Mouse (Mus musculus): Measurements from ENCODE around the gene Retsat. TPM values are rescaled to one million over a fixed set of nuclear protein-coding genes. Genes with fewer than 3 reads are reported as not detected.

Retsat gene
- 13.2 and 14.6 TPM in 2 replicates for polyA plus RNA-seq (2015; fragmentation: Nextera tagmentation; extraction: Ambion mirVana)

- Histone ChIP-seq H3K27me3 (no peaks in the 10 kb centered on the region), H3K4me3 (replicated peaks) (peak within 1 kb of the TSS; percentile 67), H3K4me2 (peak within 1 kb of the TSS; percentile 84), H3K27ac (peak within 1 kb of the TSS; percentile 63), H3K4me1 (replicated peaks) (peaks cover 27% of the 10 kb centered on the region), H3K36me3 (no peaks in the 10 kb centered on the region), H3K9me3 (replicated peaks) (no peaks in the 10 kb centered on the region), H3K9ac (peak within 1 kb of the TSS; percentile 75)
- WGBS (ENCODE audit: insufficient replicate concordance): under 1% methylated on average over 38 of the region's 38 CpGs
- ATAC-seq (ENCODE audit: low read depth) (peak; percentile 83), DNase-seq (peak; percentile 85)
These were observed at the start of gene Retsat, which contains the start of gene Elmod3 for GRCm38 (mm10) chr6:72597956-72598753. TSS of gene Retsat (plus strand) at chr6:72598475. TSS of gene Elmod3 (minus strand) at chr6:72598413.

- H3K27ac ChIP-seq: no peak overlapping the region
- 0 out of 2 replicates have a peak, but pooled peaks cover 2% of the 10 kb centered on the region for H3K9me3 ChIP-seq (replicated peaks)
- 0 out of 2 replicates have a peak, but pooled peaks cover 6% of the 10 kb centered on the region for H3K27me3 ChIP-seq
- H3K36me3 ChIP-seq: 0 out of 2 replicates have a peak, but pooled peaks cover 3% of the 10 kb centered on the region
- 26% methylated on average over 9 of the region's 9 CpGs for WGBS (ENCODE audit: insufficient replicate concordance)
- peak overlapping the region; percentile 14; the same call in 1 of the 2 replicates for H3K4me3 ChIP-seq (replicated peaks)
- DNase-seq: peak; percentile 39
- H3K9ac ChIP-seq: peak overlapping the region; percentile 46
- H3K4me2 ChIP-seq: peak overlapping the region; percentile 55
- H3K4me1 ChIP-seq (replicated peaks): peaks cover 66% of the 10 kb centered on the region
- peak; percentile 70 for ATAC-seq (ENCODE audit: low read depth)
These were observed 49.2 kb upstream of the Retsat start for GRCm38 (mm10) chr6:72549041-72549580.

- peaks cover 58% of the 10 kb centered on the region for H3K4me1 ChIP-seq (replicated peaks)
- H3K4me3 ChIP-seq (replicated peaks): no peak overlapping the region
- no peak for DNase-seq
- ATAC-seq (ENCODE audit: low read depth): no peak
- 0 out of 2 replicates have a peak, but pooled peaks cover 3% of the 10 kb centered on the region for H3K36me3 ChIP-seq
- H3K9me3 ChIP-seq (replicated peaks): 0 out of 2 replicates have a peak, but pooled peaks cover 2% of the 10 kb centered on the region
- peak overlapping the region; percentile 55 for H3K4me2 ChIP-seq
- 0 out of 2 replicates have a peak, but pooled peaks cover 6% of the 10 kb centered on the region for H3K27me3 ChIP-seq
- peak overlapping the region; percentile 46; the same call in 1 of the 2 replicates for H3K9ac ChIP-seq
- WGBS (ENCODE audit: insufficient replicate concordance): 43% methylated on average over 6 of the region's 6 CpGs
- H3K27ac ChIP-seq: no peak overlapping the region
These were observed 48.2 kb upstream of the Retsat start for GRCm38 (mm10) chr6:72550025-72550424.

GRCm38 (mm10) chr6:72550503-72551100 lies 47.7 kb upstream of the Retsat start:
- H3K4me3 ChIP-seq (replicated peaks): no peak overlapping the region
- no peak for DNase-seq

GRCm38 (mm10) chr6:72552171-72553078 lies 45.9 kb upstream of the Retsat start:
- 0 out of 2 replicates have a peak, but pooled peaks cover 6% of the 10 kb centered on the region for H3K27me3 ChIP-seq
- peaks cover 55% of the 10 kb centered on the region for H3K4me1 ChIP-seq (replicated peaks)
- peak overlapping the region; percentile 75 for H3K4me2 ChIP-seq
- DNase-seq: peak; percentile 34
- H3K4me3 ChIP-seq (replicated peaks): peak overlapping the region; percentile 53
- peak; percentile 76 for ATAC-seq (ENCODE audit: low read depth)
- no peaks in the 10 kb centered on the region for H3K36me3 ChIP-seq
- peak overlapping the region; percentile 64 for H3K9ac ChIP-seq
- H3K27ac ChIP-seq: peak overlapping the region; percentile 65
- no peaks in the 10 kb centered on the region for H3K9me3 ChIP-seq (replicated peaks)
- WGBS (ENCODE audit: insufficient replicate concordance): 14% methylated on average over 27 of the region's 27 CpGs

More at GRCm38 (mm10) chr6:72550503-72551100, 47.7 kb upstream of the Retsat start:
- Histone ChIP-seq H3K36me3 (0 out of 2 replicates have a peak, but pooled peaks cover 3% of the 10 kb centered on the region), H3K9ac (no peak overlapping the region), H3K4me2 (peak overlapping the region; percentile 55; the same call in 1 of the 2 replicates), H3K9me3 (replicated peaks) (0 out of 2 replicates have a peak, but pooled peaks cover 2% of the 10 kb centered on the region), H3K4me1 (replicated peaks) (peaks cover 55% of the 10 kb centered on the region), H3K27me3 (0 out of 2 replicates have a peak, but pooled peaks cover 6% of the 10 kb centered on the region), H3K27ac (no peak overlapping the region)
- WGBS (ENCODE audit: insufficient replicate concordance): 46% methylated on average over 10 of the region's 10 CpGs
- ATAC-seq (ENCODE audit: low read depth): no peak

GRCm38 (mm10) chr6:72553079-72553412 lies 45.2 kb upstream of the Retsat start:
- Histone ChIP-seq H3K9ac (peak overlapping the region; percentile 64), H3K27ac (peak overlapping the region; percentile 65), H3K9me3 (replicated peaks) (no peaks in the 10 kb centered on the region), H3K27me3 (0 out of 2 replicates have a peak, but pooled peaks cover 6% of the 10 kb centered on the region), H3K4me2 (peak overlapping the region; percentile 75), H3K4me1 (replicated peaks) (peaks cover 53% of the 10 kb centered on the region), H3K36me3 (no peaks in the 10 kb centered on the region), H3K4me3 (replicated peaks) (peak overlapping the region; percentile 53)
- no peak for DNase-seq
- 21% methylated on average over 8 of the region's 8 CpGs for whole genome bisulfite sequencing (ENCODE audit: insufficient replicate concordance)
- ATAC-seq (ENCODE audit: low read depth): peak; percentile 8; the same call in 1 of the 2 replicates

- Histone ChIP-seq H3K4me3 (replicated peaks) (no peak overlapping the region), H3K9me3 (replicated peaks) (no peaks in the 10 kb centered on the region), H3K27me3 (no peaks in the 10 kb centered on the region), H3K9ac (no peak overlapping the region), H3K4me1 (replicated peaks) (0 out of 2 replicates have a peak, but pooled peaks cover 3% of the 10 kb centered on the region), H3K4me2 (no peak overlapping the region), H3K36me3 (no peaks in the 10 kb centered on the region), H3K27ac (no peak overlapping the region)
- ATAC-seq (ENCODE audit: low read depth) (no peak), DNase-seq (no peak)
- WGBS (ENCODE audit: insufficient replicate concordance): 76% methylated on average over 8 of the region's 8 CpGs
These were observed 37.5 kb upstream of the Retsat start for GRCm38 (mm10) chr6:72560801-72561200.

GRCm38 (mm10) chr6:72562486-72562885 lies 35.8 kb upstream of the Retsat start:
- H3K27ac ChIP-seq: no peak overlapping the region
- no peak overlapping the region for H3K4me3 ChIP-seq (replicated peaks)
- no peak overlapping the region for H3K4me2 ChIP-seq
- H3K36me3 ChIP-seq: no peaks in the 10 kb centered on the region
- H3K4me1 ChIP-seq (replicated peaks): 0 out of 2 replicates have a peak, but pooled peaks cover 4% of the 10 kb centered on the region
- no peaks in the 10 kb centered on the region for H3K9me3 ChIP-seq (replicated peaks)
- 64% methylated on average over 6 of the region's 6 CpGs for whole genome bisulfite sequencing (ENCODE audit: insufficient replicate concordance)
- no peak overlapping the region for H3K9ac ChIP-seq
- no peak for ATAC-seq (ENCODE audit: low read depth)
- no peaks in the 10 kb centered on the region for H3K27me3 ChIP-seq
- DNase-seq: no peak

- Histone ChIP-seq H3K4me3 (replicated peaks) (no peak overlapping the region), H3K9me3 (replicated peaks) (no peaks in the 10 kb centered on the region), H3K27me3 (no peaks in the 10 kb centered on the region), H3K4me1 (replicated peaks) (0 out of 2 replicates have a peak, but pooled peaks cover 4% of the 10 kb centered on the region), H3K27ac (no peak overlapping the region), H3K36me3 (no peaks in the 10 kb centered on the region), H3K4me2 (no peak overlapping the region), H3K9ac (no peak overlapping the region)
- 77% methylated on average over 5 of the region's 5 CpGs for WGBS (ENCODE audit: insufficient replicate concordance)
- ATAC-seq (ENCODE audit: low read depth) (no peak), DNase-seq (no peak)
These were observed 35.4 kb upstream of the Retsat start for GRCm38 (mm10) chr6:72562894-72563293.

GRCm38 (mm10) chr6:72565506-72565905 lies 32.8 kb upstream of the Retsat start:
- Histone ChIP-seq H3K9ac (no peak overlapping the region), H3K4me3 (replicated peaks) (no peak overlapping the region), H3K4me1 (replicated peaks) (0 out of 2 replicates have a peak, but pooled peaks cover 4% of the 10 kb centered on the region), H3K9me3 (replicated peaks) (no peaks in the 10 kb centered on the region), H3K27ac (no peak overlapping the region), H3K36me3 (0 out of 2 replicates have a peak, but pooled peaks cover 8% of the 10 kb centered on the region), H3K27me3 (no peaks in the 10 kb centered on the region), H3K4me2 (no peak overlapping the region)
- 69% methylated on average over 7 of the region's 7 CpGs for WGBS (ENCODE audit: insufficient replicate concordance)
- DNase-seq (no peak), ATAC-seq (ENCODE audit: low read depth) (no peak)
